Mouse (Mus musculus) olfactory bulb, adult 2 months (tissue): Measurements from ENCODE around the gene Acnat2.

Source experiments
- CTCF ChIP-seq: fragments of 200-500 bp; IDR thresholded peaks from 2 replicates; pipeline ENCODE4 v1.5.1; 2012; ENCODE audit warnings: low read depth, mild to moderate bottlenecking, low read length, moderate library complexity; ENCODE audit not compliant: insufficient read depth
- POLR2A ChIP-seq: fragments of 200-500 bp; IDR thresholded peaks from 2 replicates; pipeline ENCODE4 v1.6.1; 2012; ENCODE audit warnings: mild to moderate bottlenecking, low read depth, low read length, moderate library complexity; ENCODE audit not compliant: insufficient read depth

DNA sequence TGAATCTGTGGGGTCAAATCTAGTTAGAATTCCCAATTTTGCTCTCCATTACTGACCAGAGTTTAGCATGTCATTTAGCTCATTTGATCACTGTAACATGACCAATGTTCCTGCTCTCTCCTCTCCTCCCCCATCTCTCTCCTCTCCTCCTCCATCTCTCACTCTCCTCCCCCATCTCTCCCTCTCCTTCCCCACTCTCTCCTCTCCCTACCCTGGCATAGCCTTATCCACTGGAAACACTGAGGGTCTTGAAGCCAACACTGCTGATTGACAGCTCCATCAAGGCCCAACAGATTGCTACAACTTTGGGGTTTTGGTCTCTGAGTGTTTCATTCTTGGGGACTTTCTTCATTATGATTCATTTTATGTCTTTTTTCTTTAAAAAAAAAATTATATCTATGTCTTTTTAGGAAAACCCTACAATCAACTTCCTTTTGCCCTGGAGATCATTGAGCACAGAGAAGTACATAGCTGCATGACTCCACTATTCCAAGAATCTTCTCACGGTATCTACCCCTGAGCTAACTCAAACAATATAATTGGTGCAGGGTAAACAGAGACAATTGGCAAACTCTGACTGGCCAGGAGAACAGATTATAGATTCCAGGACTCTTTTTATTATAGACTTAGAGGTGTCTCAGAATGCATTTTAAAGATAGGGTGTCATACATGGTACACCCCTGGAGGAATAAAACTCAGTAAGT is 44.0 kb upstream of the Acnat2 start:
- TF ChIP-seq CTCF = no peak
- no peak for TF ChIP-seq POLR2A
